ENCODE assay signal across 15 mouse cellular contexts in the genomic region with DNA sequence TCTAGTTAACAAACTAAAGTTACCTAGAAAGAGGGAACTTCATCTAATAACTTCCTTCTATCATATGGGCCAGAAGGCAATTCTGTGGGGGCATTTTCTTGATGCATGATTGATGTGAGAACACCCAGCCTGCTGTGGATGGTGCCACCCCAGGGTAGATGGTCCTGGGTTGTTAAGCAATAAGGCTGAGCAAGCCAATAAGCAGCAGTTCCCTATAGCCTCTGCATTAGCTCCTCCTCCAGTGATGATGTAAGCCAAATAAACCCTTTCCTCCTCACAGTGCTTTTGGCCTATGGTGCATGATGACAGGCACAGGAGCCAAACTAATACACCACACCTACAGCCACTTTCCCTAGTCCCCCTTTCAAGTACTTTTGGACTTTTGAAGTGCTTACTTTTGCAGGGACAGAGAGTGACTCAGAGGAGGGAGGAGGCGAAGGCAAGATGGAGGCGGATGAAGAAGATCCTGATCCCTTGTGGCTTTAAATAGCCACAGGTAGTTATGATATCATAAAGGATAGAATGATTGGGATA.
"Had no signal": no experiment of that assay in that cellular context is flagged by ENCODE, and none has a peak within 500 bp of the region (broad histone marks: within the 10 kb centered on the region; RNA-seq: fewer than 3 reads in every experiment).

No protein-coding gene starts in this region.

- H3K9me3 ChIP-seq: liver, embryonic 13.5 days; megakaryocyte, embryonic 14.5 days; midbrain, embryonic 10.5 days; midbrain, embryonic 13.5 days had no signal

- H3K4me1 ChIP-seq: liver, embryonic 13.5 days; midbrain, embryonic 10.5 days; midbrain, embryonic 13.5 days had no signal

- H3K36me3 ChIP-seq: liver, embryonic 13.5 days; midbrain, embryonic 10.5 days; midbrain, embryonic 13.5 days had no signal

- ATAC-seq: intestine, postnatal 0 days; midbrain, embryonic 13.5 days; midbrain, embryonic 16.5 days had no signal

- H3K4me3 ChIP-seq: layer of hippocampus, adult 2 months; liver, embryonic 13.5 days; megakaryocyte, embryonic 14.5 days; midbrain, embryonic 10.5 days; midbrain, embryonic 13.5 days had no signal

- DNase-seq: kidney, adult 2 months; kidney, postnatal 25 days; layer of hippocampus, adult 9-11 months; liver, embryonic 13.5 days; right cerebral cortex, postnatal 4 days; thymus, adult 2 months; thymus, postnatal 25 days had no signal

- H3K9ac ChIP-seq: liver, embryonic 13.5 days; midbrain, embryonic 13.5 days had no signal

- H3K27me3 ChIP-seq: liver, embryonic 13.5 days; megakaryocyte, embryonic 14.5 days; midbrain, embryonic 13.5 days had no signal

- H3K4me2 ChIP-seq: liver, embryonic 13.5 days; midbrain, embryonic 13.5 days had no signal

- H3K27ac ChIP-seq: kidney, postnatal 0 days; layer of hippocampus, adult 2 months; liver, embryonic 13.5 days; midbrain, embryonic 10.5 days; midbrain, embryonic 13.5 days; stomach, postnatal 0 days had no signal
